ENCODE assay signal across 34 mouse cellular contexts in the genomic region with DNA sequence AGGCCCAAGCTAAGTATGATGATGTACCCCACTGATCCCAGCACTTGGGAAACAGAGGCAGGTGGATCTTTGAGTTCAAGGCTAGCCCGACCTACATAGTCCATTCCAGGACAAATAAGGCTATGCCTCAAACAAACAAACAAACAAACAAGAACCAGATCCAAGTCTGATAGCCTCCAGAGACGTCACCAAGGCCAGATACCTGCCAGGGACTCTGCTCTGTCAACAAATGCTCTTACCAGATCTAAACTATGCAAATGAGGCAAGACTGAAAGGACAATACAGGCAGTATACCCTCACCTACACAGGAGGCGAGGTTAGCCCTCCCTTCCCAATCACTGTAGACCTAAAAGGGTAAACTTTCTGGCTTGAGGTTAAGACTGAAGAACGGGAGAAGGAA.
"Had no signal": no experiment of that assay in that cellular context is flagged by ENCODE, and none has a peak within 500 bp of the region (broad histone marks: within the 10 kb centered on the region; RNA-seq: fewer than 3 reads in every experiment).

No protein-coding gene starts in this region.

- DNase-seq: heart, adult 2 months; heart, postnatal 14 days; heart, postnatal 36 days; heart, postnatal 4 days; kidney, adult 11 months; kidney, adult 18-20 months; kidney, adult 2 months; kidney, adult 8-10 months; kidney, adult 9 months; kidney, postnatal 10 days; kidney, postnatal 14 days; kidney, postnatal 36 days; kidney, postnatal 4 days; layer of hippocampus, adult 9-11 months; layer of hippocampus, postnatal 36 days had no signal

- H3K9me3 ChIP-seq: heart, embryonic 10.5 days; heart, embryonic 12.5 days; heart, embryonic 13.5 days; heart, embryonic 15.5 days; hindbrain, embryonic 10.5 days; hindbrain, embryonic 12.5 days; hindbrain, embryonic 13.5 days; hindbrain, embryonic 15.5 days; intestine, embryonic 15.5 days; kidney, embryonic 15.5 days had no signal

- H3K36me3 ChIP-seq: heart, embryonic 10.5 days; heart, embryonic 12.5 days; heart, embryonic 13.5 days; heart, embryonic 15.5 days; hindbrain, embryonic 10.5 days; hindbrain, embryonic 12.5 days; hindbrain, embryonic 13.5 days; hindbrain, embryonic 15.5 days; intestine, embryonic 15.5 days; kidney, embryonic 15.5 days had no signal

- H3K4me2 ChIP-seq: heart, embryonic 11.5 days; heart, embryonic 12.5 days; heart, embryonic 13.5 days; heart, embryonic 15.5 days; hindbrain, embryonic 12.5 days; hindbrain, embryonic 13.5 days; hindbrain, embryonic 14.5 days; hindbrain, embryonic 15.5 days; intestine, embryonic 15.5 days; kidney, embryonic 15.5 days had no signal

- H3K4me1 ChIP-seq: hindbrain, embryonic 15.5 days; intestine, embryonic 15.5 days had no signal

- H3K9ac ChIP-seq: heart, embryonic 12.5 days; heart, embryonic 13.5 days; heart, embryonic 15.5 days; hindbrain, embryonic 12.5 days; hindbrain, embryonic 13.5 days; hindbrain, embryonic 14.5 days; hindbrain, embryonic 15.5 days; intestine, embryonic 15.5 days; kidney, embryonic 15.5 days had no signal

- H3K27ac ChIP-seq: heart, adult 2 months; heart, embryonic 10.5 days; heart, embryonic 13.5 days; heart, embryonic 15.5 days; hindbrain, embryonic 10.5 days; hindbrain, embryonic 12.5 days; hindbrain, embryonic 13.5 days; hindbrain, embryonic 14.5 days; hindbrain, embryonic 15.5 days; hindbrain, postnatal 0 days; intestine, embryonic 15.5 days; kidney, embryonic 15.5 days; kidney, postnatal 0 days; layer of hippocampus, adult 2 months had no signal

- ATAC-seq: hindbrain, embryonic 16.5 days; hindbrain, postnatal 0 days; inflammation-experienced regulatory T-cells, adult 6 months; intestine, embryonic 15.5 days; intestine, embryonic 16.5 days; intestine, postnatal 0 days had no signal

- H3K4me3 ChIP-seq: heart, adult 2 months; heart, embryonic 10.5 days; heart, embryonic 12.5 days; heart, embryonic 13.5 days; heart, embryonic 15.5 days; hindbrain, embryonic 10.5 days; hindbrain, embryonic 12.5 days; hindbrain, embryonic 13.5 days; hindbrain, embryonic 15.5 days; intestine, embryonic 15.5 days; kidney, embryonic 15.5 days; layer of hippocampus, adult 2 months had no signal

- H3K27me3 ChIP-seq: heart, embryonic 12.5 days; heart, embryonic 13.5 days; heart, embryonic 15.5 days; hindbrain, embryonic 12.5 days; hindbrain, embryonic 15.5 days; intestine, embryonic 15.5 days; kidney, embryonic 15.5 days had no signal
